Mouse (Mus musculus) bone marrow, adult 2 months (tissue): ENCODE measurements around the gene Gm21760. TPM values are rescaled to one million over a fixed set of nuclear protein-coding genes. Genes with fewer than 3 reads are reported as not detected.
"Not testable (repeated sequence)": the region's sequence is repeated elsewhere in the genome, so short reads cannot be mapped to it uniquely, and the experiment has no call there.

Source experiments
- H3K27ac ChIP-seq: fragments of 200-500 bp; 2 replicates; pipeline ENCODE4 v1.5.1; 2012; ENCODE audit warnings: low read depth, mild to moderate bottlenecking, control low read depth, inconsistent platforms, low read length; ENCODE audit not compliant: control insufficient read depth, poor library complexity, insufficient read depth
- H3K4me1 ChIP-seq: fragments of 200-500 bp; 2 replicates; pipeline ENCODE4 v1.6.1; 2011; ENCODE audit warnings: low read length; ENCODE audit not compliant: control insufficient read depth, insufficient read depth
- H3K4me3 ChIP-seq: fragments of 200-500 bp; replicated peaks from 2 replicates; pipeline ENCODE3; 2011; ENCODE audit warnings: mild to moderate bottlenecking, low read depth, low read length, control low read depth; ENCODE audit not compliant: control insufficient read depth
- WGBS: fragments of 180-500 bp; shearing (Covaris S2); methylation state at CpG from one replicate; pipeline ENCODE4 v1.1.7; 2018; 5-methylcytosine and 5-hydroxymethylcytosine counted together
- polyA plus RNA-seq: library from polyadenylated mRNA; stranded (reverse); fragments of >200 nt; gene quantifications from 2 replicates; pipeline ENCODE4 v1.2.4, GENCODE M21; 2011; ENCODE audit warnings: low replicate concordance; ENCODE audit not compliant: missing spikeins, insufficient read depth, insufficient read length

The Gm21760 gene
- polyA plus RNA-seq = not detected in 2 replicates

DNA sequence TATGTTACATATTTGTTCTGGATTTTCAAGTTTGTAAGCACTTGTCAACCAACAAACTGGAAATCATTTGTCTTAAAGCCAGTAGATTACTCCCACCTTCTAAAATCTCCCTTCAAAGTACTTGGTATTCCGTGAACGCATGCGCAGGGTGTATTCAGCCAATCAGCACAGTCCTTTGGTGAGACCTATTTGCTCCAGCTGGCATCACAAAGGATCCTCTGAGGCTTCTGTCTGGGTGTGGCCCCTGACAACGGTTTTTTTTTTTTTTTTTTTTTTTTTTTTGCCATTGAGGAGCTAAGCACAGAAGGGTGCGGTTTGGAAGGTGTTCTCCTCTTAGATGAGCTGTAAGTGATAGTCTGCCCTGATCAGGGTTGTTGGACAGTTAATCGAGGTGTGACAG, at the start of gene Gm21760:
Gm21760 (plus strand) TSS at position 301 of the 400 bp plus-strand sequence.
- no CpG with 5 or more reads among the region's 6 CpGs for WGBS
- not testable (repeated sequence) for H3K27ac ChIP-seq, H3K4me3 ChIP-seq, H3K4me1 ChIP-seq
